Comparison of ENCODE assay signal across 18 mouse cellular contexts in genomic region chr7:79894790-79895189, GRCm38 (mm10). TPM values are rescaled to one million over a fixed set of nuclear protein-coding genes. Genes with fewer than 3 reads are reported as not detected.
"Had no signal": no experiment of that assay in that cellular context is flagged by ENCODE, and none has a peak within 500 bp of the region (broad histone marks: within the 10 kb centered on the region; RNA-seq: fewer than 3 reads in every experiment).

No protein-coding gene starts in this region.

- H3K27ac ChIP-seq: midbrain, embryonic 13.5 days; midbrain, embryonic 15.5 days; neural tube, embryonic 12.5 days had no signal

- H3K4me2 ChIP-seq: lung, embryonic 14.5 days; midbrain, embryonic 11.5 days; midbrain, embryonic 13.5 days; midbrain, embryonic 15.5 days; neural tube, embryonic 12.5 days had no signal

- H3K4me1 ChIP-seq: midbrain, embryonic 13.5 days; midbrain, embryonic 15.5 days; neural tube, embryonic 12.5 days had no signal

- H3K9me3 ChIP-seq: midbrain, embryonic 13.5 days; midbrain, embryonic 15.5 days; neural tube, embryonic 12.5 days had no signal

- ATAC-seq: midbrain, embryonic 13.5 days; midbrain, embryonic 15.5 days had no signal

- H3K9ac ChIP-seq: lung, embryonic 14.5 days; midbrain, embryonic 13.5 days; midbrain, embryonic 15.5 days; neural tube, embryonic 12.5 days had no signal

- DNase-seq: lung, adult 18-20 months; lung, embryonic 14.5 days; lung, postnatal 10 days; lung, postnatal 4 days; retina, postnatal 1 day; right cerebral cortex, adult 18-20 months; spleen, adult 18-20 months; thymus, adult 2 months; thymus, postnatal 25 days; thymus, postnatal 4 days had no signal

- H3K27me3 ChIP-seq: midbrain, embryonic 13.5 days; midbrain, embryonic 15.5 days; neural tube, embryonic 12.5 days had no signal

- H3K4me3 ChIP-seq: midbrain, embryonic 13.5 days; midbrain, embryonic 15.5 days; neural tube, embryonic 12.5 days had no signal

RNA-seq across cellular contexts. Expression of gene Anpep, which starts 33.9 kb away (rescaled TPM):
- total RNA-seq: megakaryocyte-erythroid progenitor cell, adult 5-6 weeks; monocyte, adult 5-6 weeks; neutrophil, adult 5-6 weeks had no signal

RNA-seq across cellular contexts. Expression of gene Arpin, which starts 40.4 kb away (rescaled TPM):
- total RNA-seq: megakaryocyte, adult 5-6 weeks; neutrophil, adult 5-6 weeks had no signal
